ENCODE assay signal across 8 mouse cellular contexts in the genomic region with DNA sequence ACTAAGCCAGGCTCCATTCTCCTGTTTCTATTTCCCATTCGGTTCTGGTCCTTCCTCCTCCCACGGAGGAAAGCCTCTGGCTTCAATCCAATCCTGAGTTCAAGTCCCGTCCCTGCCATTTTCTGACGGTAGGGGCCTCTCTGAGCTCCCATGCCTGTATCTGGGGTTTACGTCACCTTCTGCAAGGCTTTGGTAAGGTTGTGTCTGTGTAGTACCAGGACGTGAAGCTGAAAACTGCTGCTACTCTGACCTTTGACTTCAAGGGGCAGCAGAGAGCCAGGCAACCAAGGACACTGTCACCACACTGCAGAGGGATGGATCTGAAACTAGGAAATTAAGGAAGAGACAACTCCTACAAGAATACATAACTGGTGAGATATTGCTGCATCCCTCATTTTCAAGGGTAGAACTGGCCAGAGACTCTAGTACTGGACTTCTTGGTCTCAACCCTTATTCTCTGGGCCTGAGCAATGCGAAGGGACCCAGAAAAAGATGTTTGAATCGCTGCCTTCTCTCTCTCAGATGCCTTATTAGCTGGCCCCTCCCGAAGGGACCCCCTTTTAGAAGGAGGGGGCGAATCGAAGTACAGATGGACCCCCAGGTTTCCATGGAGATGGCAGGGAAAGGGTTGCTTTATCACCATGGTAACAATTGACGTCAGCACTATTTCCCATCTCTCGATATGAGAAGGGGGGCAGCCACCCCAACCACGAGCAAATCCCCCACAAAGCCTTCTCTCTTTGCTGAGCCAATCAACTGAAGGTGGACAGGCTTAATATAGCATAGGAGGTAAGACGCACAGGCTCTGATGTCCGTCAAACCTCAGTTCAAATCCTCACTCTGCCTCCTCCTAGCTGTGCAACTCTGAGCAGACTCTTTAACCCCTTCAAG. TPM values are rescaled to one million over a fixed set of nuclear protein-coding genes. Genes with fewer than 3 reads are reported as not detected.
DNase-seq lines count a peak whose midpoint lies in the region; ATAC-seq and TF ChIP-seq lines count a peak whose summit lies in the region.

No protein-coding gene starts in this region.

- peak; percentile 42 for ATAC-seq in forebrain, embryonic 14.5 days
- ATAC-seq in stomach, embryonic 15.5 days (ENCODE audit: insufficient read depth, low FRiP score, low read depth) = no peak

- in situ Hi-C loops in CH12.LX (cut with MboI; ENCODE audit: low pct_ligation_motif_present, low pct_unique_long_range_greater_than_20kb, low sequenced_read_pairs) = no loop called here

- no peak for TF ChIP-seq EP300 in CH12.LX (IDR thresholded peaks at IDR 0.05; ENCODE audit: low read length)

- dilution Hi-C loops in CH12.LX (cut with MboI; ENCODE audit: extremely low pct_ligation_motif_present, extremely low pct_unique_long_range_greater_than_20kb, low sequenced_read_pairs) = no loop called here

- DNase-seq in adrenal gland, postnatal 14 days = peak; percentile 19
- DNase-seq in adrenal gland, adult 2 months = no peak
- DNase-seq in CH12.LX (ENCODE audit: extremely low read depth) = peak; percentile 82
- peak; percentile 89 for DNase-seq in forebrain, embryonic 14.5 days (ENCODE audit: low spot score)
- DNase-seq in kidney, postnatal 10 days = peak; percentile 30
- DNase-seq in thymus, postnatal 25 days = no peak

- H3K9ac ChIP-seq in CH12.LX (ENCODE audit: insufficient read depth, low read depth) = no peak overlapping the region
- H3K9ac ChIP-seq in forebrain, embryonic 14.5 days (ENCODE audit: low read length) = peak overlapping the region; percentile 43; the same call in 1 of the 2 replicates
- H3K9ac ChIP-seq in stomach, embryonic 15.5 days = no peak overlapping the region

- TF ChIP-seq RAD21 in CH12.LX (IDR thresholded peaks at IDR 0.05; ENCODE audit: low read depth, low read length) = peak; percentile 67

- WGBS in forebrain, embryonic 14.5 days = 20% methylated on average over 16 of the region's 16 CpGs
- WGBS in stomach, embryonic 15.5 days = 29% methylated on average over 16 of the region's 16 CpGs

- peaks cover 15 to 42% of the 10 kb centered on the region in 2 experiments for H3K4me1 ChIP-seq in CH12.LX (ENCODE audit: control insufficient read depth in 1 of 2, insufficient read depth in 2 of 2)
- H3K4me1 ChIP-seq in forebrain, embryonic 14.5 days (ENCODE audit: control insufficient read depth, insufficient read depth, low read length) = peaks cover 20% of the 10 kb centered on the region
- peaks cover 70% of the 10 kb centered on the region for H3K4me1 ChIP-seq in megakaryocyte, embryonic 14.5 days
- H3K4me1 ChIP-seq in stomach, embryonic 15.5 days = peaks cover 38% of the 10 kb centered on the region

- H3K27me3 ChIP-seq in CH12.LX (replicated peaks) = no peaks in the 10 kb centered on the region
- H3K27me3 ChIP-seq in forebrain, embryonic 14.5 days (replicated peaks; ENCODE audit: control insufficient read depth, insufficient read depth, low read length) = peaks cover 11% of the 10 kb centered on the region
- peaks cover 36% of the 10 kb centered on the region for H3K27me3 ChIP-seq in megakaryocyte, embryonic 14.5 days (replicated peaks)
- H3K27me3 ChIP-seq in stomach, embryonic 15.5 days (replicated peaks) = peaks cover 12% of the 10 kb centered on the region

- no peaks in the 10 kb centered on the region for H3K9me3 ChIP-seq in CH12.LX (replicated peaks; ENCODE audit: low read length)
- H3K9me3 ChIP-seq in forebrain, embryonic 14.5 days (replicated peaks; ENCODE audit: control insufficient read depth, low read length) = no peaks in the 10 kb centered on the region
- H3K9me3 ChIP-seq in megakaryocyte, embryonic 14.5 days = no peaks in the 10 kb centered on the region
- no peaks in the 10 kb centered on the region for H3K9me3 ChIP-seq in stomach, embryonic 15.5 days

- peak; percentile 19 to 73; a peak in 2 of 4 replicates for TF ChIP-seq CTCF in CH12.LX (conservative IDR thresholded peaks at IDR 0.05 in 1 of 2, IDR thresholded peaks at IDR 0.05 in 1 of 2; ENCODE audit: low read depth in 2 of 2, low read length in 2 of 2)

- H3K36me3 ChIP-seq in CH12.LX (replicated peaks in 1 of 2; ENCODE audit: control insufficient read depth in 1 of 2, insufficient read depth in 1 of 2, low read length in 1 of 2) = peaks cover 0 to 8% of the 10 kb centered on the region in 2 experiments
- H3K36me3 ChIP-seq in forebrain, embryonic 14.5 days (ENCODE audit: control insufficient read depth, insufficient read depth, low read length) = no peaks in the 10 kb centered on the region
- H3K36me3 ChIP-seq in megakaryocyte, embryonic 14.5 days (replicated peaks; ENCODE audit: low read length) = no peaks in the 10 kb centered on the region
- no peaks in the 10 kb centered on the region for H3K36me3 ChIP-seq in stomach, embryonic 15.5 days

- TF ChIP-seq POLR2A in CH12.LX (IDR thresholded peaks at IDR 0.05; ENCODE audit: low read depth, low read length) = no peak

- H3K79me2 ChIP-seq in CH12.LX (replicated peaks; ENCODE audit: control insufficient read depth, extremely low read depth, insufficient read depth, poor library complexity, severe bottlenecking) = no peaks in the 10 kb centered on the region

- H3K4me3 ChIP-seq in CH12.LX (replicated peaks in 1 of 3; ENCODE audit: low read depth in 2 of 3, low read length in 2 of 3, poor library complexity in 1 of 3) = peak overlapping the region in 1 of 3 experiments; percentile 18
- H3K4me3 ChIP-seq in forebrain, embryonic 14.5 days (ENCODE audit: low read depth, low read length) = peak overlapping the region; percentile 9; the same call in 1 of the 2 replicates
- H3K4me3 ChIP-seq in megakaryocyte, embryonic 14.5 days (replicated peaks) = peak overlapping the region; percentile 84
- H3K4me3 ChIP-seq in stomach, embryonic 15.5 days (replicated peaks) = no peak overlapping the region

- H3K4me2 ChIP-seq in CH12.LX (ENCODE audit: insufficient read depth, low read depth, poor library complexity, severe bottlenecking) = peak overlapping the region; percentile 48
- H3K4me2 ChIP-seq in forebrain, embryonic 14.5 days (ENCODE audit: low read length) = peak overlapping the region; percentile 33
- H3K4me2 ChIP-seq in stomach, embryonic 15.5 days = 0 out of 2 replicates have a peak overlapping the region, but pooled peaks have one; percentile 24

- peak overlapping the region; percentile 59 for H3K27ac ChIP-seq in CH12.LX (ENCODE audit: insufficient read depth, low read depth)
- H3K27ac ChIP-seq in forebrain, embryonic 14.5 days (ENCODE audit: low read depth, low read length) = peak overlapping the region; percentile 80
- peak overlapping the region; percentile 58; the same call in 1 of the 2 replicates for H3K27ac ChIP-seq in stomach, embryonic 15.5 days

RNA-seq across cellular contexts. Expression of a gene that starts 4.9 kb away (rescaled TPM):
- total RNA-seq in adrenal gland, postnatal 14 days (2021) = not detected in 2 replicates
- not detected for total RNA-seq in adrenal gland, adult 2 months (2021)
- polyA plus RNA-seq in adrenal gland, adult 2 months (2012; rRNA removed) = 1.0 and 2.1 TPM in 2 replicates
- total RNA-seq in CH12.LX (2012; rRNA removed) (not detected in 2 replicates), CH12.LX (2014; rRNA removed) (not detected in 2 replicates)
- polyA plus RNA-seq in CH12.LX (2012; ENCODE audit: insufficient read length, low read depth) = not detected in 2 replicates
- not detected in 2 replicates for polyA plus RNA-seq in forebrain, embryonic 14.5 days (2014; fragmentation: Nextera tagmentation; extraction: Ambion mirVana)
- polyA plus RNA-seq in megakaryocyte, embryonic 14.5 days (2012; ENCODE audit: insufficient read depth, low replicate concordance) = 2.1 TPM in 1 of 2 replicates, not detected in the other
- polyA plus RNA-seq in stomach, embryonic 15.5 days (2015; fragmentation: Nextera tagmentation; extraction: Ambion mirVana) = 0.26 TPM in 1 of 2 replicates, not detected in the other

RNA-seq across cellular contexts. Expression of a gene that starts 5.1 kb away (rescaled TPM):
- total RNA-seq in adrenal gland, postnatal 14 days (2021) = not detected in 2 replicates
- total RNA-seq in adrenal gland, adult 2 months (2021) = not detected
- not detected in 2 replicates for polyA plus RNA-seq in adrenal gland, adult 2 months (2012; rRNA removed)
- total RNA-seq in CH12.LX (2012; rRNA removed) = 0.13 TPM in 1 of 2 replicates, not detected in the other
- total RNA-seq in CH12.LX (2014; rRNA removed) = not detected in 2 replicates
- not detected in 2 replicates for polyA plus RNA-seq in CH12.LX (2012; ENCODE audit: insufficient read length, low read depth)
- 0.28 TPM in 1 of 2 replicates, not detected in the other for polyA plus RNA-seq in forebrain, embryonic 14.5 days (2014; fragmentation: Nextera tagmentation; extraction: Ambion mirVana)
- polyA plus RNA-seq in megakaryocyte, embryonic 14.5 days (2012; ENCODE audit: insufficient read depth, low replicate concordance) = not detected in 2 replicates
- not detected in 2 replicates for polyA plus RNA-seq in stomach, embryonic 15.5 days (2015; fragmentation: Nextera tagmentation; extraction: Ambion mirVana)

RNA-seq across cellular contexts. Expression of a gene that starts 17.5 kb away (rescaled TPM):
- total RNA-seq in adrenal gland, postnatal 14 days (2021) = 78.9 and 81.4 TPM in 2 replicates
- 10 to 100 TPM; 39.8 to 46.4 TPM for total RNA-seq in adrenal gland, adult 2 months (2021)
- polyA plus RNA-seq in adrenal gland, adult 2 months (2012; rRNA removed) = 48.8 and 67.4 TPM in 2 replicates
- total RNA-seq in CH12.LX (2012; rRNA removed) = 194 and 195 TPM in 2 replicates
- total RNA-seq in CH12.LX (2014; rRNA removed) = 260 and 265 TPM in 2 replicates
- 423 and 494 TPM in 2 replicates for polyA plus RNA-seq in CH12.LX (2012; ENCODE audit: insufficient read length, low read depth)
- 1,632 and 1,731 TPM in 2 replicates for polyA plus RNA-seq in forebrain, embryonic 14.5 days (2014; fragmentation: Nextera tagmentation; extraction: Ambion mirVana)
- polyA plus RNA-seq in megakaryocyte, embryonic 14.5 days (2012; ENCODE audit: insufficient read depth, low replicate concordance) = 5.0 and 61.7 TPM in 2 replicates
- 490 and 533 TPM in 2 replicates for polyA plus RNA-seq in stomach, embryonic 15.5 days (2015; fragmentation: Nextera tagmentation; extraction: Ambion mirVana)

RNA-seq across cellular contexts. Expression of a gene that starts 34.5 kb away (rescaled TPM):
- total RNA-seq in adrenal gland, postnatal 14 days (2021) = 52.3 and 55.7 TPM in 2 replicates
- 10 to 100 TPM; 72.1 to 72.4 TPM for total RNA-seq in adrenal gland, adult 2 months (2021)
- polyA plus RNA-seq in adrenal gland, adult 2 months (2012; rRNA removed) = 15.1 and 18.8 TPM in 2 replicates
- 20.2 and 20.4 TPM in 2 replicates for total RNA-seq in CH12.LX (2012; rRNA removed)
- total RNA-seq in CH12.LX (2014; rRNA removed) = 19.3 and 20.6 TPM in 2 replicates
- 16.1 and 27.2 TPM in 2 replicates for polyA plus RNA-seq in CH12.LX (2012; ENCODE audit: insufficient read length, low read depth)
- polyA plus RNA-seq in forebrain, embryonic 14.5 days (2014; fragmentation: Nextera tagmentation; extraction: Ambion mirVana) = 35.4 and 38.1 TPM in 2 replicates
- polyA plus RNA-seq in megakaryocyte, embryonic 14.5 days (2012; ENCODE audit: insufficient read depth, low replicate concordance) = 19.2 and 43.3 TPM in 2 replicates
- 24.4 and 27.0 TPM in 2 replicates for polyA plus RNA-seq in stomach, embryonic 15.5 days (2015; fragmentation: Nextera tagmentation; extraction: Ambion mirVana)

RNA-seq across cellular contexts. Expression of a gene that starts 46.6 kb away (rescaled TPM):
- 55.7 and 59.5 TPM in 2 replicates for total RNA-seq in adrenal gland, postnatal 14 days (2021)
- total RNA-seq in adrenal gland, adult 2 months (2021) = 10 to 100 TPM; 44.4 to 53.9 TPM
- polyA plus RNA-seq in adrenal gland, adult 2 months (2012; rRNA removed) = 17.2 and 18.4 TPM in 2 replicates
- 71.7 and 75.4 TPM in 2 replicates for total RNA-seq in CH12.LX (2012; rRNA removed)
- total RNA-seq in CH12.LX (2014; rRNA removed) = 104 and 106 TPM in 2 replicates
- 231 and 233 TPM in 2 replicates for polyA plus RNA-seq in CH12.LX (2012; ENCODE audit: insufficient read length, low read depth)
- polyA plus RNA-seq in forebrain, embryonic 14.5 days (2014; fragmentation: Nextera tagmentation; extraction: Ambion mirVana) = 132 and 154 TPM in 2 replicates
- 6.0 and 38.0 TPM in 2 replicates for polyA plus RNA-seq in megakaryocyte, embryonic 14.5 days (2012; ENCODE audit: insufficient read depth, low replicate concordance)
- polyA plus RNA-seq in stomach, embryonic 15.5 days (2015; fragmentation: Nextera tagmentation; extraction: Ambion mirVana) = 197 and 200 TPM in 2 replicates

Comparison
In these comparisons a context has a peak if more than half of its experiments do, and no peak if none do; other contexts are left out.
1. DNase-seq: peak in adrenal gland, postnatal 14 days (single experiment), CH12.LX (single experiment), forebrain, embryonic 14.5 days (single experiment) and kidney, postnatal 10 days (single experiment); none in adrenal gland, adult 2 months (single experiment) and thymus, postnatal 25 days (single experiment).
2. Peak in every context shown above with its lines, with median percentiles within 50 percentile points of each other: H3K27ac ChIP-seq and H3K4me2 ChIP-seq.